In genomic region chr15:25695883-25696282, GRCm38 (mm10) we compare ENCODE assay signal across 25 mouse cellular contexts.
A peak's percentile ranks its signal among the peaks of the same experiment; 100 is the strongest.
DNase-seq lines count a peak whose midpoint lies in the region; ATAC-seq and TF ChIP-seq lines count a peak whose summit lies in the region.
"Had no signal": no experiment of that assay in that cellular context is flagged by ENCODE, and none has a peak within 500 bp of the region (broad histone marks: within the 10 kb centered on the region; RNA-seq: fewer than 3 reads in every experiment).

No protein-coding gene starts in this region.

- 53% methylated on average over 7 of the region's 7 CpGs for whole genome bisulfite sequencing in intestine, embryonic 15.5 days
- 47% methylated on average over 7 of the region's 7 CpGs for WGBS in intestine, postnatal 0 days
- 60% methylated on average over 7 of the region's 7 CpGs for WGBS in embryonic facial prominence, embryonic 14.5 days
- WGBS in stomach, postnatal 0 days: 49% methylated on average over 7 of the region's 7 CpGs

- TF ChIP-seq CTCF in intestine, postnatal 0 days (IDR thresholded peaks at IDR 0.05; ENCODE audit: low read depth): no peak
- TF ChIP-seq CTCF in stomach, postnatal 0 days (IDR thresholded peaks at IDR 0.05; ENCODE audit: low read depth): no peak

- H3K27ac ChIP-seq in intestine, embryonic 15.5 days: no peak overlapping the region
- H3K27ac ChIP-seq in intestine, postnatal 0 days (ENCODE audit: low read depth, low read length): no peak overlapping the region
- H3K27ac ChIP-seq in embryonic facial prominence, embryonic 14.5 days (replicated peaks; ENCODE audit: low read depth, low read length): peak overlapping the region; percentile 39; the same call in 1 of the 2 replicates
- H3K27ac ChIP-seq in stomach, postnatal 0 days (replicated peaks): no peak overlapping the region
- H3K27ac ChIP-seq: forebrain, embryonic 15.5 days; hindbrain, embryonic 10.5 days; kidney, postnatal 0 days; limb, embryonic 13.5 days; liver, embryonic 14.5 days; neural tube, embryonic 12.5 days had no signal

- H3K36me3 ChIP-seq in intestine, embryonic 15.5 days: no peaks in the 10 kb centered on the region
- H3K36me3 ChIP-seq in intestine, postnatal 0 days (ENCODE audit: control insufficient read depth, insufficient read depth): no peaks in the 10 kb centered on the region
- no peaks in the 10 kb centered on the region for H3K36me3 ChIP-seq in embryonic facial prominence, embryonic 14.5 days (ENCODE audit: control insufficient read depth, insufficient read depth, low read length)
- H3K36me3 ChIP-seq in stomach, postnatal 0 days (ENCODE audit: control insufficient read depth, insufficient read depth, low read length): no peaks in the 10 kb centered on the region
- H3K36me3 ChIP-seq: forebrain, embryonic 15.5 days; heart, embryonic 12.5 days; hindbrain, embryonic 10.5 days; limb, embryonic 13.5 days; neural tube, embryonic 12.5 days had no signal

- no peak for TF ChIP-seq EP300 in stomach, postnatal 0 days (optimal IDR thresholded peaks at IDR 0.05)

- DNase-seq in CD8-positive naive resting alpha-beta T cell, adult 2 months (ENCODE audit: low read depth in 2 of 2, low spot score in 2 of 2): peak; percentile 4 to 24
- DNase-seq in embryonic facial prominence, embryonic 14.5 days (ENCODE audit: low spot score): no peak
- no peak for DNase-seq in stomach, postnatal 0 days (ENCODE audit: low spot score)
- DNase-seq in liver: no peak
- no peak for DNase-seq in ovary, postnatal 14 days (ENCODE audit: low spot score)
- DNase-seq: adrenal gland, adult 2 months; cerebellum, adult 11 months; gastrocnemius, postnatal 10 days; heart, adult 11 months; heart, postnatal 10 days; kidney, adult 2 months; lung, embryonic 14.5 days; lung, postnatal 4 days; midbrain, embryonic 14.5 days; thymus, postnatal 36 days had no signal

- no peak overlapping the region for H3K9ac ChIP-seq in intestine, embryonic 15.5 days
- no peak overlapping the region for H3K9ac ChIP-seq in intestine, postnatal 0 days (ENCODE audit: low read depth, low read length)
- no peak overlapping the region for H3K9ac ChIP-seq in embryonic facial prominence, embryonic 14.5 days (ENCODE audit: low read depth, low read length)
- no peak overlapping the region for H3K9ac ChIP-seq in stomach, postnatal 0 days (ENCODE audit: low read length)
- H3K9ac ChIP-seq: forebrain, embryonic 15.5 days; heart, embryonic 12.5 days; limb, embryonic 13.5 days; liver, embryonic 14.5 days; lung, embryonic 14.5 days; neural tube, embryonic 12.5 days had no signal

- ATAC-seq in intestine, embryonic 15.5 days: 0 out of 2 replicates have a peak, but pooled peaks have one; percentile 35
- no peak for ATAC-seq in intestine, postnatal 0 days
- no peak for ATAC-seq in embryonic facial prominence, embryonic 14.5 days (ENCODE audit: low read depth)
- peak; percentile 53; the same call in 1 of the 2 replicates for ATAC-seq in stomach, postnatal 0 days (ENCODE audit: low FRiP score, low TSS enrichment)
- ATAC-seq: forebrain, embryonic 15.5 days; hindbrain, embryonic 16.5 days had no signal

- no peaks in the 10 kb centered on the region for H3K9me3 ChIP-seq in intestine, embryonic 15.5 days
- no peaks in the 10 kb centered on the region for H3K9me3 ChIP-seq in intestine, postnatal 0 days (ENCODE audit: control insufficient read depth)
- no peaks in the 10 kb centered on the region for H3K9me3 ChIP-seq in embryonic facial prominence, embryonic 14.5 days (ENCODE audit: control insufficient read depth, low read length)
- H3K9me3 ChIP-seq in stomach, postnatal 0 days (ENCODE audit: control insufficient read depth, low read length): no peaks in the 10 kb centered on the region
- H3K9me3 ChIP-seq: forebrain, embryonic 15.5 days; heart, embryonic 12.5 days; hindbrain, embryonic 10.5 days; limb, embryonic 13.5 days; neural tube, embryonic 12.5 days had no signal

- H3K4me1 ChIP-seq in intestine, embryonic 15.5 days (replicated peaks): peaks cover 8% of the 10 kb centered on the region; the same call in 1 of the 2 replicates
- no peaks in the 10 kb centered on the region for H3K4me1 ChIP-seq in intestine, postnatal 0 days (replicated peaks; ENCODE audit: control insufficient read depth, insufficient read depth, low read length)
- H3K4me1 ChIP-seq in embryonic facial prominence, embryonic 14.5 days (ENCODE audit: control insufficient read depth, insufficient read depth, low read length): peaks cover 28% of the 10 kb centered on the region
- H3K4me1 ChIP-seq in stomach, postnatal 0 days (replicated peaks; ENCODE audit: control insufficient read depth, insufficient read depth): peaks cover 3% of the 10 kb centered on the region; the same call in 1 of the 2 replicates
- H3K4me1 ChIP-seq: neural tube, embryonic 12.5 days had no signal

- no peak overlapping the region for H3K4me2 ChIP-seq in intestine, embryonic 15.5 days (replicated peaks)
- H3K4me2 ChIP-seq in intestine, postnatal 0 days (replicated peaks; ENCODE audit: low read depth): no peak overlapping the region
- no peak overlapping the region for H3K4me2 ChIP-seq in embryonic facial prominence, embryonic 14.5 days (ENCODE audit: low read depth, low read length)
- H3K4me2 ChIP-seq in stomach, postnatal 0 days (replicated peaks; ENCODE audit: low read depth): no peak overlapping the region
- H3K4me2 ChIP-seq: forebrain, embryonic 15.5 days; heart, embryonic 12.5 days; limb, embryonic 13.5 days; lung, embryonic 14.5 days; neural tube, embryonic 12.5 days had no signal

- H3K27me3 ChIP-seq in intestine, embryonic 15.5 days (replicated peaks): no peaks in the 10 kb centered on the region
- no peaks in the 10 kb centered on the region for H3K27me3 ChIP-seq in intestine, postnatal 0 days (replicated peaks; ENCODE audit: control insufficient read depth, insufficient read depth, low read length)
- H3K27me3 ChIP-seq in embryonic facial prominence, embryonic 14.5 days (replicated peaks; ENCODE audit: control insufficient read depth, insufficient read depth, low read length): no peaks in the 10 kb centered on the region
- H3K27me3 ChIP-seq in stomach, postnatal 0 days (ENCODE audit: control insufficient read depth, insufficient read depth, low read length): no peaks in the 10 kb centered on the region
- H3K27me3 ChIP-seq: forebrain, embryonic 15.5 days; limb, embryonic 13.5 days; neural tube, embryonic 12.5 days had no signal

- no peak overlapping the region for H3K4me3 ChIP-seq in intestine, embryonic 15.5 days (replicated peaks)
- H3K4me3 ChIP-seq in intestine, postnatal 0 days (ENCODE audit: low read depth, low read length): no peak overlapping the region
- no peak overlapping the region for H3K4me3 ChIP-seq in embryonic facial prominence, embryonic 14.5 days (ENCODE audit: low read depth, low read length)
- no peak overlapping the region for H3K4me3 ChIP-seq in stomach, postnatal 0 days (ENCODE audit: low read depth, low read length)
- H3K4me3 ChIP-seq: forebrain, embryonic 15.5 days; heart, embryonic 12.5 days; hindbrain, embryonic 10.5 days; limb, embryonic 13.5 days; neural tube, embryonic 12.5 days had no signal

Comparison
In these comparisons a context has a peak if more than half of its experiments do, and no peak if none do; other contexts are left out.
1. ATAC-seq: peak in intestine, embryonic 15.5 days (single experiment) and stomach, postnatal 0 days (single experiment); none in intestine, postnatal 0 days (single experiment) and embryonic facial prominence, embryonic 14.5 days (single experiment).
2. DNase-seq: peak in CD8-positive naive resting alpha-beta T cell, adult 2 months (2 of 2); none in embryonic facial prominence, embryonic 14.5 days (single experiment), stomach, postnatal 0 days (single experiment), liver (single experiment) and ovary, postnatal 14 days (single experiment).